Mouse (Mus musculus) neural tube, embryonic 13.5 days (tissue): ENCODE measurements around the gene Clec10a. TPM values are rescaled to one million over a fixed set of nuclear protein-coding genes. Genes with fewer than 3 reads are reported as not detected.
"Not testable (repeated sequence)": the region's sequence is repeated elsewhere in the genome, so short reads cannot be mapped to it uniquely, and the experiment has no call there.

Experiments used
- ATAC-seq: fragments of 200-750 bp; cut with Nextera tagmentation; 2 replicates; pipeline ENCODE4 v1.8.0; 2017; ENCODE audit warnings: low read depth, mild to moderate bottlenecking, moderate TSS enrichment, moderate library complexity
- H3K27ac ChIP-seq: fragments of 300-500 bp; sonication (generic); replicated peaks from 2 replicates; pipeline ENCODE4 v1.5.1; 2015; ENCODE audit warnings: moderate library complexity, mild to moderate bottlenecking, inconsistent platforms
- H3K27me3 ChIP-seq: fragments of 300-500 bp; sonication (generic); 2 replicates; pipeline ENCODE4 v1.6.1; 2015; ENCODE audit warnings: mild to moderate bottlenecking, inconsistent platforms
- H3K36me3 ChIP-seq: fragments of 300-500 bp; sonication (generic); 2 replicates; pipeline ENCODE4 v1.6.1; 2015; ENCODE audit warnings: mild to moderate bottlenecking, inconsistent platforms
- H3K4me1 ChIP-seq: fragments of 300-500 bp; sonication (generic); replicated peaks from 2 replicates; pipeline ENCODE4 v1.6.1; 2015; ENCODE audit warnings: inconsistent platforms
- H3K4me2 ChIP-seq: fragments of 300-500 bp; sonication (generic); 2 replicates; pipeline ENCODE4 v1.6.1; 2015; ENCODE audit warnings: inconsistent platforms, mild to moderate bottlenecking, moderate library complexity
- H3K4me3 ChIP-seq: fragments of 300-500 bp; sonication (generic); 2 replicates; pipeline ENCODE4 v1.5.1; 2015; ENCODE audit warnings: mild to moderate bottlenecking, inconsistent platforms
- H3K9ac ChIP-seq: fragments of 300-500 bp; sonication (generic); 2 replicates; pipeline ENCODE4 v1.6.1; 2015; ENCODE audit warnings: moderate library complexity, mild to moderate bottlenecking, inconsistent platforms
- H3K9me3 ChIP-seq: fragments of 300-500 bp; sonication (generic); 2 replicates; pipeline ENCODE4 v1.6.1; 2016; ENCODE audit warnings: inconsistent platforms
- WGBS: fragments of 180-500 bp; shearing (Covaris S2); methylation state at CpG from one replicate; pipeline ENCODE4 v1.1.7; 2015; 5-methylcytosine and 5-hydroxymethylcytosine counted together
- polyA plus RNA-seq: library from polyadenylated mRNA; unstranded; fragments of >200 nt; fragmentation: Nextera tagmentation; extraction: Ambion mirVana; gene quantifications from 2 replicates; pipeline ENCODE4 v1.2.1, GENCODE M21; 2015

Clec10a gene
- polyA plus RNA-seq = 0.55 and 0.64 TPM in 2 replicates

DNA sequence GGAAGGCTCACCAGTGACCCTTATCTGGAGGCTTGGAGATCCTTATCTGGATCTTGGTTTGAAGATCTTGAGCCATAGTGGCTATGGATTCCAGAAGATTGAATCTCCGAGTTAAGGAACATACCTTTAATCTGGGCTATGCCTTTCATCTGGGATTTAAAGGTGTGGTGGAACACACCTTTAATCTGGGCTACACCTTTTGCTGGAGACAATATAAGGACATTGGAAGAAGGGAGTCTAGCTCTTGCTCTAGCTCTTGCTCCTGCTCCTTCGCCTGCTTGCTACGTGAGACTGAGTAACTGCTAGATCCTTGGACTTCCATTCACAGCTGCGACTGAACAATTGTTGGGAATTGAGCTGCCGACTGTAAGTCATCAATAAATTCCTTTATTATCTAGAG lies at the start of gene Clec10a:
Clec10a (plus strand) TSS at position 301 of the 400 bp plus-strand sequence.
- not testable (repeated sequence) for H3K27me3 ChIP-seq, ATAC-seq, H3K36me3 ChIP-seq, H3K4me3 ChIP-seq, H3K27ac ChIP-seq, H3K4me2 ChIP-seq, H3K9ac ChIP-seq, H3K9me3 ChIP-seq, H3K4me1 ChIP-seq
- WGBS = no CpG with 5 or more reads among the region's 5 CpGs

DNA sequence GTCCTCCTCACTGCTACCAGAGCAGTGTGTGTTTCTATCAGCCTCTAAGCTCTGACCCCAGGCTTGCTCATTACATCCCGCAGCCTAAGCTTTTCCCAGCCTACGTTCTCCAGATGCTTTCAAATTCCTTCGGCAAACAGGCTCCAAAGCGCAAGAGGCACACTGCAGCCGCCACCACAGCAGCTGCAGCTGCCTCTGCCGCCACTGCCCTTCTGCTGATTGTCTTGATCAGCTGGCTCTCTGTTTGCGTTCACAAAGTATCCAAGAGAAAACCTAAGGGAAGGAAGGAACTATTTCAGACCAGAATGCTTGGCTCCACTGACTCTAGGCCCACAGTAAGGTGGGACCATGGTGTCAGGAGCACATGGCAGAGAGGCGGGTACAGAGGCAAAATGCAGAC lies 48.9 kb upstream of the Clec10a start:
- Histone ChIP-seq H3K4me1 (no peaks in the 10 kb centered on the region), H3K36me3 (no peaks in the 10 kb centered on the region), H3K4me2 (no peak overlapping the region), H3K27ac (no peak overlapping the region), H3K4me3 (no peak overlapping the region), H3K9me3 (no peaks in the 10 kb centered on the region), H3K9ac (no peak overlapping the region), H3K27me3 (no peaks in the 10 kb centered on the region)
- no peak for ATAC-seq
- 80% methylated on average over 8 of the region's 8 CpGs for WGBS

DNA sequence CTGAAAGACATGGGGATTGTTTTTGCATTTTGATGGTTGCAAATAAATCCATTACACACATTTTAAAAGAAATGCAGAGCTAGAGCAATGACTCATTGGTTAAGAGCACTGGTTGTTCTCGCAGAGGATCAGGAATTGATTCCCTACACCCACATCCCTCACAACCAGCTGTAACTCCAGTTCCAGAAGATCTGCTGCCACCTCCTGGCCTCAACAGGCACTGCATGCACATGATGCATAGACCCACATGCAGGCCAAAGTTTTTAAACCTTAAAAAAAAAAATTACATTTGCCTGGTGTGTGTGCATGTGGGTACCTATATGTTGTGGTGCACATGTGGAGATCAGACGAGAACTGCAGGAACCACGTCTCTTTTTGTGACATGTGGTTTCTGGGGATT lies 45.9 kb upstream of the Clec10a start:
- Histone ChIP-seq H3K9ac (no peak overlapping the region), H3K27me3 (no peaks in the 10 kb centered on the region), H3K4me1 (no peaks in the 10 kb centered on the region), H3K4me2 (no peak overlapping the region), H3K9me3 (no peaks in the 10 kb centered on the region), H3K36me3 (no peaks in the 10 kb centered on the region), H3K27ac (no peak overlapping the region), H3K4me3 (no peak overlapping the region)
- ATAC-seq = no peak
- 68% methylated on average over 3 of the region's 3 CpGs for WGBS

DNA sequence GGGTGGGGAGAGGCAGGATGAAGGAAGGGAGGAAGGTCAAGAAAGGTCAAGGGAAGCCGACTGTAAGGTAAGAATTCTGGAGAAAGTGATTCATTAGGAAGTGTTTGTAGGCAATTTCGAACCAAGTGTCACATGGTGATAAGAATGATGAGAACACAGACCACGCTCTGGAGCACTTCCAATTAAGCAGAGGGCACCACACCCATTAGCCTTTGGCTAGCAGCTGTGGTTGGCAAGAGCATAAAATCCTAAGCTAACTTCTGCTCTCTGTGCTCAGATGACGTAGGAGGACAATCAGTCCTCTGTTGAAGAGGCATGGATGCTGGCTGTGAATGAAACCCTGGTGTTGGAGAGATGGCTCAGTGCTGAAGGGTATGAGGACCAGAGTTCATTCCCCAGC lies 41.4 kb upstream of the Clec10a start:
- no peak for ATAC-seq
- no peaks in the 10 kb centered on the region for H3K36me3 ChIP-seq
- H3K4me3 ChIP-seq = no peak overlapping the region
- H3K27me3 ChIP-seq = no peaks in the 10 kb centered on the region
- H3K9me3 ChIP-seq = 0 out of 2 replicates have a peak, but pooled peaks cover under 1% of the 10 kb centered on the region
- H3K27ac ChIP-seq = no peak overlapping the region
- WGBS = 66% methylated on average over 4 of the region's 4 CpGs
- H3K4me2 ChIP-seq = no peak overlapping the region
- H3K4me1 ChIP-seq = no peaks in the 10 kb centered on the region
- no peak overlapping the region for H3K9ac ChIP-seq

DNA sequence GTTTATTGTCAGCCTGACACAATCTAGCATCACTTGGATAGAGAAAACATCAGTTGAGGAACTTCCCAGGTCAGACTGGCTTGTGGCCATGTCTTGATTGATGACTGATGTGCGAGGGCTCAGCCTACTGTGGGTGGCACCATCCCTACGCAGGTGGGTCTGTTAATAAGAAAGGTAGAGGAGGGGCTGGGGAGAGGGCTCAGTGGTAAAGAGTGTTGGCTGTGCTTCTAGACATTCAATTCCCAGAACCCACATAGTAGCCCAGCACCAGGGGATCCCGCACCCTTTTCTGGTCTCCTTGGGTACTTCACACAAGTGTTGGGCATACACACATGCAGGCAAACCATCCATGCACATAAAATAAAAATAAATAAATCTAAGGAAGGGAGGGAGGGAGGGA lies 40.1 kb upstream of the Clec10a start:
- H3K9ac ChIP-seq = no peak overlapping the region
- H3K4me3 ChIP-seq = no peak overlapping the region
- no peak for ATAC-seq
- peaks cover 10% of the 10 kb centered on the region; the same call in 1 of the 2 replicates for H3K9me3 ChIP-seq
- H3K36me3 ChIP-seq = no peaks in the 10 kb centered on the region
- WGBS = 92% methylated on average over 3 of the region's 3 CpGs
- H3K4me2 ChIP-seq = no peak overlapping the region
- no peak overlapping the region for H3K27ac ChIP-seq
- H3K27me3 ChIP-seq = no peaks in the 10 kb centered on the region
- H3K4me1 ChIP-seq = no peaks in the 10 kb centered on the region

DNA sequence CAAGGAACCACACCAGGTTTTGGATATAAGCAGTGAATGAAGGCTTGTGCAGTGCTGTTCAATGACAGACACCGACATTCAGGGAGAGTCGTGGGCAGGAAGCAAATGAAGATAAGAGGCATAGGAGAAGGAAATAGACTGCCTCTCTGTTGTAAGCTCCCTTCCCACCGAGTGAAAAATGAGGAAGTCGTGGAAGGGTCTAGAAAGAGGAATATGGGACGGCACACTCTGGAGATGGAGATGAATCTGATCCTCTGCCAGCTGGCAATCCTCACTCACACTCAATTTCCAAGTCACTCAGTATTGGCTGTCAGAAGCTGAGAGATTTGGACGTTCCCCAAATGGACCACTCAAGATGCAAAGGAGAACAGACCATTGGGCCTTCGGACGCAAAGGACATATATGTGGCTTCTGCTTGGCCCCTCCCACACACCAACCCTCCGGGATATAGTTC lies 26.0 kb upstream of the Clec10a start, which contains the start of gene Mgl2:
Mgl2 (plus strand) TSS at position 404 of the 454 bp plus-strand sequence.
- ATAC-seq = no peak
- 86% methylated on average over 9 of the region's 9 CpGs for WGBS

DNA sequence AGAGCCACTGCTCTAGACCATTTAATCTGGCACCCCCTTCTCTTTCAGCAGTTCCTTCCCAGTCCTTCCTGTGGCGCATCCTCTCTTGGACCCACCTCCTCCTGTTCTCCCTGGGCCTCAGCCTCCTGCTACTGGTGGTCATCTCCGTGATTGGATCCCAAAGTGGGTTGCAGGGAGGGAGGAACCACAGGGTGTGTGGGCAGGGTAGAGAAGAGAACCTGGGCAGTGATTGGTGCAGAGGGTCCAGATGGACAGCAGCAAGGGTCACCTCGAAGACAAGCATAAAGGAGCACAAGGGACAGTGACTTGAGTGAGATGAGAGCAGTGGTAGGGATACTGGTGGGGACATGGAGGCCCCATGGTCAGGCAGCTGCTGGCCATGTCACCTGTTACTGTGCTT lies 21.0 kb upstream of the Clec10a start:
- not testable (repeated sequence) for H3K27me3 ChIP-seq, H3K27ac ChIP-seq, ATAC-seq, H3K9ac ChIP-seq, H3K9me3 ChIP-seq, H3K4me3 ChIP-seq, H3K4me1 ChIP-seq, H3K4me2 ChIP-seq, H3K36me3 ChIP-seq
- 73% methylated on average over 3 of the region's 3 CpGs for WGBS

More for the DNA sequence above, 26.0 kb upstream of the Clec10a start, which contains the start of gene Mgl2:
- Histone ChIP-seq H3K9ac (no peak within 1 kb of the TSS), H3K9me3 (no peaks in the 10 kb centered on the region), H3K4me3 (no peak within 1 kb of the TSS), H3K4me1 (no peaks in the 10 kb centered on the region), H3K27ac (no peak within 1 kb of the TSS), H3K4me2 (no peak within 1 kb of the TSS), H3K27me3 (no peaks in the 10 kb centered on the region), H3K36me3 (no peaks in the 10 kb centered on the region)

DNA sequence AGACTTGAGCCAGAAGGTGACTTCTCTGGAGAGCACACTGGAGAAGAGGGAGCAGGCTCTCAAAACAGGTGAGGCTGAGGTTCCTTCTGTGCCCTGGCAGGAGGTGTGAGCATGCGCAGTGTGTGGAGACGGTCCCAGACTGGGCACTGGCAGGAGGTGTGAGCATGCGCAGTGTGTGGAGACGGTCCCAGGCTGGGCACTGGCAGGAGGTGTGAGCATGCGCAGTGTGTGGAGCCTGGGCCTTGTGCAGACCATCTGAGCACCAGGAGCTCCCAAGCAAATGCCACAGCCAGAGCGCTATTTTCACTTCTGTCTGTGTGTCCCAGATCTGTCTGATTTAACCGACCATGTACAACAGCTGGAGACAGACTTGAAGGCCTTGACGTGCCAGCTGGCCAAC lies 20.1 kb upstream of the Clec10a start:
- not testable (repeated sequence) for ATAC-seq, H3K27ac ChIP-seq, H3K36me3 ChIP-seq, H3K4me1 ChIP-seq, H3K9me3 ChIP-seq, H3K27me3 ChIP-seq, H3K4me3 ChIP-seq, H3K4me2 ChIP-seq, H3K9ac ChIP-seq
- WGBS = 89% methylated on average over 8 of the region's 8 CpGs

DNA sequence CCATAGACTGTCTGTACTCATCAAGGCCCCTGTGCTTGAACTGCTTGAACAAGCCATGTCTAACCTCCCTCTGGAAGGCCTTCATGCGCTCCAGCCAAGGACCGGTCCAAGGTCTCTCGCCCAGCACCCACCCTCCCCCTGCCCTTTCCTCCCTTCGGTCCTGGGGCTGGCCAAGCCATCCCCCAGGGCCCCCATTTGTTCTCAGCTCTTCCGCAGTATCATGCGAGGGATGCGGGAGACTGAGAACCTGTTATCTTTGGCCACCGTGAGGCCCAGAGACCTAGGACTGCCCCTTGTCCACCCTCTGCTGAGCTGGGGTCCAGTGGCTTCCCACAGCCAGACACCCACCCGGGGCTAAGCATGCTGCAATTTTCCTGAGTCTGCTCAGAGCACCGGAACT lies 16.8 kb upstream of the Clec10a start:
- H3K9ac ChIP-seq = no peak overlapping the region
- no peak overlapping the region for H3K4me3 ChIP-seq
- H3K4me1 ChIP-seq = no peaks in the 10 kb centered on the region
- no peak overlapping the region for H3K27ac ChIP-seq
- no peak overlapping the region for H3K4me2 ChIP-seq
- no peaks in the 10 kb centered on the region for H3K36me3 ChIP-seq
- ATAC-seq = no peak
- WGBS = 88% methylated on average over 10 of the region's 10 CpGs
- H3K27me3 ChIP-seq = no peaks in the 10 kb centered on the region
- no peaks in the 10 kb centered on the region for H3K9me3 ChIP-seq

DNA sequence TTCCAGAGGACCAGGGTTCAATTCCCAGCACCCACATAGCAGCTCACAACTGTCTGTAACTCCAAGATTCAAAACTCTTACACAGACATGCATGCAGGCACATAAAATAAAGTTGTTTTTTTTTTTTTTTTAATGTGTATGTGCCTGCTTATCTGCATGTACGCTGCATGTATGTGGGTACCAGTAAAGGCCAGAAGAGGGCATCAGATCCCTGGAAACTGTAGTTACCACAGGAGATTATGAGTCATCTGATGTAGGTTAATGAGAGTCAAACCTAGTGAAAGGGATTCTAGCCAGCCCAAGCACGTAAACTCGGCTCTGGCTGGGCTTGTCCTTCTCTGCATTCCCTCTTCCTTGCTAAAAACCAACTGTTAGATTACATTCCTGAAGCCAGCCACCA lies 4.9 kb upstream of the Clec10a start:
- no peak overlapping the region for H3K27ac ChIP-seq
- no peaks in the 10 kb centered on the region for H3K36me3 ChIP-seq
- H3K4me2 ChIP-seq = no peak overlapping the region
- H3K9me3 ChIP-seq = no peaks in the 10 kb centered on the region
- H3K4me1 ChIP-seq = no peaks in the 10 kb centered on the region
- no peak for ATAC-seq
- H3K9ac ChIP-seq = no peak overlapping the region
- 70% methylated on average over 3 of the region's 3 CpGs for WGBS
- H3K27me3 ChIP-seq = no peaks in the 10 kb centered on the region
- no peak overlapping the region for H3K4me3 ChIP-seq

DNA sequence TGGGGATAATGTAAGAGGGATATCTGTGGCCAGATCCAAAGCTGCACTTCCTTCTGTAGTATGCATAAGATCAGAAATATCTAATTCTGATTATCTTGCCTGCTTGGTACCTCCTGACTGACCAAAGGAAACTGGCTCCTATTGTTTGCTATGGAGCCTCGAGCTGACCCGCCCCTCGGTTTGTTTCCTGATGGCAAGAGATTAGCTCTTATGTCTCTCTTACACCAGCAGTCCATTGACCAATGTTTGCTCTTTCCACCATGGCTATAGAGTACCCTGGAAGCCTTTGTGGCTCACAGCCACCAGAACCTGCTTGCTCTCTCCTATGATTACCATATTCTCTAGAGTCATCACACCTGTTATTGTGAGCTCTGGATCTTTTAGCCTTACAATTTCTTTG lies 6.3 kb downstream of the Clec10a start:
- no peak overlapping the region for H3K4me3 ChIP-seq
- WGBS = 82% methylated on average over 3 of the region's 3 CpGs
- ATAC-seq = no peak
- no peak overlapping the region for H3K9ac ChIP-seq
- H3K4me2 ChIP-seq = no peak overlapping the region
- no peaks in the 10 kb centered on the region for H3K9me3 ChIP-seq
- H3K27me3 ChIP-seq = no peaks in the 10 kb centered on the region
- H3K27ac ChIP-seq = no peak overlapping the region
- no peaks in the 10 kb centered on the region for H3K36me3 ChIP-seq
- H3K4me1 ChIP-seq = no peaks in the 10 kb centered on the region

DNA sequence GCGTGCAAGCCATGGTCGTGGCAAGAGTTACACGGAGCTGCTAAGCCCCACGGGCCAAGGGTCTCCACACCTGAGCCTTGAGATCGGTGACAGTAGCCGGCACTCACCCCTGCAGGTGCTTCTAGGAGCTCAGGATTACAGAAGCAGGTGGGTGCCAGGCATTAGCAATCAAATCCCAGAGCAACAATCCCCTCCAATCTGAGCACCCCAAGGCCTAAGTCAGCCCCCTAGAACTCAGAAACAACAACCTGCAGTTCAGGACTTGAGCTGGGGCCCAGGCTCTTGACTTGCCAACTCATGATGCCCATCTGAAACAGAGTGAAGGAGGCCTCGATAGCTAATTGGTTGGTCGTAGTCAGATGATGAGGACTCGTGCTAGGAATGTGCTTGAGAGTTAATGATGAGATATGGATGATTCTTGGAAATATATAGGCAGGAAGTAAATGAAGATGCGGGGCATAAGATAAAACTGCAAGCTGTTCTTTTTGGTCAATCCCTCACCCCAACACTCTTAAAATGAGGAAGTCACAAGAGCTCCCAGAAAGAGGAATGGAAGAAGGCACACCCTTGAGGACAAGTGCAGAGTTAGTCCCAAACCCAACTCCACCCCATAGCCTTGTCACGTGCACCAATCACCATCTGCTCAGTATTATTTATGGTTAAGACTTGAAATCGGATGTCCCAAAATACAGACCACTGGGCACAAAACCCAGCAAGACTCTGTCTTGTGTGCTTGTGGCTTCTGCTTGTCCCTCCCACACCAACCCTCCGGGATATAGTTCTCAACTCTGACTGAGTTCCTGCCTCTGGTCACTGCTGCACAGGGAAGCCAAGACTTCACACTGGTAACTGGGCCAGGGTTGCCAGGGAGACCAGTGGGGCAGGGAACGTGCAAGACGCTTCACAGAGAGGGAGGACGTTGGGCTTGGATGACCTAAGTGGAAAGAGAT lies 10.2 kb downstream of the Clec10a start:
- no peaks in the 10 kb centered on the region for H3K9me3 ChIP-seq
- no peak overlapping the region for H3K27ac ChIP-seq
- no peak overlapping the region for H3K4me3 ChIP-seq
- WGBS = 70% methylated on average over 16 of the region's 16 CpGs
- H3K27me3 ChIP-seq = no peaks in the 10 kb centered on the region
- no peaks in the 10 kb centered on the region for H3K36me3 ChIP-seq
- H3K4me1 ChIP-seq = no peaks in the 10 kb centered on the region
- no peak overlapping the region for H3K9ac ChIP-seq
- no peak for ATAC-seq
- H3K4me2 ChIP-seq = no peak overlapping the region
